Mouse (Mus musculus) c-Kit-negative CD71-positive TER-119-positive erythroid progenitor cells, embryonic 14.5 days (primary cell): Measurements from ENCODE around the gene Fam193b.

ENCODE experiments used
- DNase-seq: peaks from one replicate; pipeline ENCODE4 v3.0.0-alpha.2; 2013; ENCODE audit warnings: low read depth, low spot score

The Fam193b gene

DNA sequence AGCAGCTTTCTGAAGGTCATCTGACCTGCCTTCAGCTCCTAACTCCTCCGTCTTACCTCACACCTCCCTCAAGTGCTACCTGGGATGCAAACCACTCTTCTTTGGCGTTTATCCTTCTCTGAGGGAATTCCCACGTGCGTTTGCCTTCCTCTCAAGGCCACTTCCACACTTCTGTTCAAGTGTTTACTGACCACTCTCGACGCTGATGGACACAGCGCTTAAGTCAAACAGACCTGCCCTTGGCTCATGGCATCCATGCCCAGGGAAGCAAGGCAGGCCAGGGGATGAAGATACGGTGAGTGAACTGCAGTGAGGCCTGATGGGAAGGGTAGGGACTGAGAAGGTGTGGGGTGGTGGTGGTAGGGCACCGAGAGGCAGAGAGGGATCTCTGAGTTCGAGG is 70.3 kb downstream of the Fam193b start:
- no peak for DNase-seq

DNA sequence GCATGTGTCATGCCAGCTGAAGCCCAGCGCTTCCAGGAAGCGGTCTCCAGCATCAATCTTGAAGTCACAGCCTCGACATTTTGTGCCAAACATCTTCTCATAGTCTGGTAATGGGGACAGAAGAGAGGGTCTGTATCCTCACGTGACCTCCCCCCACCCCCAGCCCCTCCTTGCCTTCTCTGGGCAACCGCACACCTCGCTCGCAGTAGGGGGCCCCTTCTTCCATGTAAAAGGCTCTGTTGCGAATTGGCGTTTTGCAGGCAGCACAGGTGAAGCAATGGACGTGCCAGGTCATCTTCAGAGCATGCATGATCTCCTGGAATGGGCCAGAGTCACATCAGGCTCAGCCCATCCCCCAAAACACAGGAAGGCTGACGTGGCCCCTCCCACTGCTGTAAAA is 72.0 kb downstream of the Fam193b start:
- DNase-seq = no peak

DNA sequence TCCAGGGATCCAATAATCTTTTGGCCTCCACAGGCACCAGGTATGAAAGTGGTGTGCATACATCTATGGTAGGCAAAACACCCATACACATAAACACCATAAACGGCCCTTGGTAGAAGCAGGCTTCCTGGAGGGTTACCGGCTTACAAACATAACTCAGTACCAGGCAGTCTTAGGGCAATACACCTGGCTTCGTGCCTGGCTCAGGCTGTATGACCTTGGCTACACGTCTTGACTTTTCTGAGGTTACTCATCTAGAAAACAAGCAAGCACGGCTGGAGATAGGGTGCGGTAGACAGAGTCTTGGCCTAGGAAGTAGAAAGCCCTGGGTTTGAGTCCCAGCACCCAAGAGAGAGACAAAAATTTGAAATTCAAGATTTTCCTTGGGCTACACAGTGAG is 74.3 kb downstream of the Fam193b start:
- DNase-seq = no peak

DNA sequence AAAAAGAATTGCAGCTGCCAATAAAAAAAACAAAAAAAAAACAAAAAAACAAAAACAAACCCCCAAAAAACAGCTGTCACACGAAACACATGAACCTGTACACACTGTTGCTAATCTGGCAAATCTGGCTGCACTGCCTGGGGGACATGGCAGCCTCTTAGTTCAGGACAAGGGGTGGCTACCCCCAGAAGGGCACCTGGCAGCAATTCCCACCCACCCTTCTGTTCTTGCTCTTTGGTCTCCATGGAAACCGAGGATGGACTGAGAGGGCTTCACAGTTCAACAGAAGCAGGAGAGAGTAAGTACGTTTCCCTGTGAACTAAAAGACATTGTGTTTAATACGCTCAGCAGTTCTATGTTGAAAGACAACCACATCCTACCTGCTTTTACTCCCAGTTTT is 75.2 kb downstream of the Fam193b start:
- DNase-seq = no peak

GRCm38 (mm10) chr13:55494883-55495621 is 75.9 kb downstream of the Fam193b start:
- DNase-seq = no peak

GRCm38 (mm10) chr13:55494257-55494656 is 76.7 kb downstream of the Fam193b start:
- DNase-seq = no peak
